Mouse (Mus musculus) neural tube, embryonic 14.5 days (tissue): Measurements from ENCODE around the gene Tatdn3. TPM values are rescaled to one million over a fixed set of nuclear protein-coding genes. Genes with fewer than 3 reads are reported as not detected.
A peak's percentile ranks its signal among the peaks of the same experiment; 100 is the strongest.

ENCODE experiments used
- ATAC-seq: fragments of 200-750 bp; cut with Nextera tagmentation; 2 replicates; pipeline ENCODE4 v1.8.0; 2017; ENCODE audit warnings: low read depth, mild to moderate bottlenecking, moderate TSS enrichment, moderate library complexity
- H3K27ac ChIP-seq: fragments of 300-500 bp; sonication (generic); 2 replicates; pipeline ENCODE4 v1.5.1; 2014; ENCODE audit warnings: low read depth, mild to moderate bottlenecking, control low read depth, low read length, moderate library complexity, mixed read lengths
- H3K27me3 ChIP-seq: fragments of 300-500 bp; sonication (generic); 2 replicates; pipeline ENCODE4 v1.6.1; 2014; ENCODE audit warnings: low read length; ENCODE audit not compliant: control insufficient read depth, insufficient read depth
- H3K36me3 ChIP-seq: fragments of 300-500 bp; sonication (generic); 2 replicates; pipeline ENCODE4 v1.6.1; 2014; ENCODE audit warnings: low read length, mixed read lengths; ENCODE audit not compliant: control insufficient read depth, insufficient read depth
- H3K4me1 ChIP-seq: fragments of 300-500 bp; sonication (generic); 2 replicates; pipeline ENCODE4 v1.6.1; 2014; ENCODE audit warnings: low read length; ENCODE audit not compliant: control insufficient read depth, insufficient read depth
- H3K4me2 ChIP-seq: fragments of 300-500 bp; sonication (generic); 2 replicates; pipeline ENCODE4 v1.6.1; 2014; ENCODE audit warnings: mild to moderate bottlenecking, low read depth, low read length, control low read depth
- H3K4me3 ChIP-seq: fragments of 300-500 bp; sonication (generic); 2 replicates; pipeline ENCODE4 v1.5.1; 2014; ENCODE audit warnings: low read depth, low read length, control low read depth, mixed read lengths
- H3K9ac ChIP-seq: fragments of 300-500 bp; sonication (generic); replicated peaks from 2 replicates; pipeline ENCODE4 v1.6.1; 2014; ENCODE audit warnings: low read depth, mild to moderate bottlenecking, control low read depth, low read length, mixed read lengths
- H3K9me3 ChIP-seq: fragments of 300-500 bp; sonication (generic); 2 replicates; pipeline ENCODE4 v1.6.1; 2016; ENCODE audit warnings: low read length; ENCODE audit not compliant: control insufficient read depth
- WGBS: fragments of 180-500 bp; shearing (Covaris S2); extraction: QIAGEN DNeasy Blood & Tissue Kit; methylation state at CpG from one replicate; pipeline ENCODE4 v1.1.7; 2014; 5-methylcytosine and 5-hydroxymethylcytosine counted together
- polyA plus RNA-seq: library from polyadenylated mRNA; unstranded; fragments of >200 nt; fragmentation: Nextera tagmentation; extraction: Ambion mirVana; gene quantifications from 2 replicates; pipeline ENCODE4 v1.2.1, GENCODE M21; 2014

The Tatdn3 gene
- polyA plus RNA-seq, 1 experiment from 2014 or later, result 19.9 TPM

GRCm38 (mm10) chr1:191070259-191070658, 7.5 kb upstream of the Tatdn3 start:
- Histone ChIP-seq H3K4me2 (no peak overlapping the region), H3K36me3 (0 out of 2 replicates have a peak, but pooled peaks cover 4% of the 10 kb centered on the region), H3K9me3 (no peaks in the 10 kb centered on the region), H3K9ac (no peak overlapping the region), H3K4me1 (no peaks in the 10 kb centered on the region), H3K27ac (no peak overlapping the region), H3K27me3 (no peaks in the 10 kb centered on the region), H3K4me3 (no peak overlapping the region)
- WGBS, result 85% methylated on average over 4 of the region's 4 CpGs
- no peak for ATAC-seq

- WGBS, result 82% methylated on average over 5 of the region's 5 CpGs
- Histone ChIP-seq H3K4me2 (no peak overlapping the region), H3K27ac (no peak overlapping the region), H3K9me3 (no peaks in the 10 kb centered on the region), H3K4me3 (no peak overlapping the region), H3K9ac (no peak overlapping the region), H3K27me3 (no peaks in the 10 kb centered on the region), H3K36me3 (0 out of 2 replicates have a peak, but pooled peaks cover 2% of the 10 kb centered on the region), H3K4me1 (0 out of 2 replicates have a peak, but pooled peaks cover 5% of the 10 kb centered on the region)
- ATAC-seq, result no peak
Observed at GRCm38 (mm10) chr1:191068377-191068776, 5.6 kb upstream of the Tatdn3 start.

GRCm38 (mm10) chr1:191065188-191065587, 2.5 kb upstream of the Tatdn3 start:
- Histone ChIP-seq H3K27me3 (no peaks in the 10 kb centered on the region), H3K27ac (no peak overlapping the region), H3K9ac (no peak overlapping the region), H3K4me2 (no peak overlapping the region), H3K36me3 (no peaks in the 10 kb centered on the region), H3K4me3 (no peak overlapping the region), H3K4me1 (0 out of 2 replicates have a peak, but pooled peaks cover 9% of the 10 kb centered on the region), H3K9me3 (no peaks in the 10 kb centered on the region)
- WGBS, result 78% methylated on average over 4 of the region's 4 CpGs
- no peak for ATAC-seq

GRCm38 (mm10) chr1:191064535-191064934, 1.8 kb upstream of the Tatdn3 start:
- 0 out of 2 replicates have a peak, but pooled peaks cover 9% of the 10 kb centered on the region for H3K4me1 ChIP-seq
- no peaks in the 10 kb centered on the region for H3K9me3 ChIP-seq
- H3K27ac ChIP-seq, result no peak overlapping the region
- 90% methylated on average over 2 of the region's 2 CpGs for WGBS
- no peaks in the 10 kb centered on the region for H3K36me3 ChIP-seq
- ATAC-seq, result no peak
- H3K4me3 ChIP-seq, result no peak overlapping the region
- H3K27me3 ChIP-seq, result no peaks in the 10 kb centered on the region
- H3K4me2 ChIP-seq, result no peak overlapping the region
- H3K9ac ChIP-seq, result no peak overlapping the region

GRCm38 (mm10) chr1:191063700-191064099, 968 bp upstream of the Tatdn3 start:
- no peak overlapping the region for H3K27ac ChIP-seq
- WGBS, result 67% methylated on average over 9 of the region's 9 CpGs
- no peaks in the 10 kb centered on the region for H3K27me3 ChIP-seq
- no peak for ATAC-seq
- H3K4me1 ChIP-seq, result 0 out of 2 replicates have a peak, but pooled peaks cover 9% of the 10 kb centered on the region
- H3K4me3 ChIP-seq, result peak overlapping the region; percentile 61; the same call in 1 of the 2 replicates
- H3K36me3 ChIP-seq, result no peaks in the 10 kb centered on the region
- H3K4me2 ChIP-seq, result peak overlapping the region; percentile 85; the same call in 1 of the 2 replicates
- no peak overlapping the region for H3K9ac ChIP-seq
- no peaks in the 10 kb centered on the region for H3K9me3 ChIP-seq

- ATAC-seq, result peak; percentile 32; the same call in 1 of the 2 replicates
- H3K36me3 ChIP-seq, result no peaks in the 10 kb centered on the region
- WGBS, result 6% methylated on average over 15 of the region's 15 CpGs
Observed at GRCm38 (mm10) chr1:191062241-191062780, 421 bp downstream of the Tatdn3 start.

DNA sequence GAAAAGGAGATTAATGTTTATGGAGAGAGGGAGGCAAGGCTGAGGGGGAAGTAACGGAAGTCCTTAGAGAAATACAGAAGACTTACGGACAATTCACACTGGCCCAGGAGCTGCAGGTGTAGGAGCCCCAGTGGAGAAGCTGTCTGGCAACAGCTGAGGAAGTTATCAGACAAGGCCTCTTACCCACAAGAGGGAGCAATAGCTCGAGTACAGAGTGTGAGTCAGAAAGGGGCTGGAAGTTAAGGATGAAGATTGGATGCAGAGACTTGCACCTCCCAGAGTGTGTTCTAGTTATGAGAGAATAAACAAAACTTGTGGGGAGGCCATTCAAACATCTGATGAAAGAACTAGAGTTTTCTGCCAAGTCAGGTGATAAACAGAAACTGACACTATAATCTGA, 5.3 kb downstream of the Tatdn3 start:
- no peak for ATAC-seq
- Histone ChIP-seq H3K4me2 (no peak overlapping the region), H3K4me1 (0 out of 2 replicates have a peak, but pooled peaks cover 2% of the 10 kb centered on the region), H3K9ac (no peak overlapping the region), H3K27ac (no peak overlapping the region), H3K36me3 (no peaks in the 10 kb centered on the region), H3K9me3 (no peaks in the 10 kb centered on the region), H3K4me3 (no peak overlapping the region), H3K27me3 (no peaks in the 10 kb centered on the region)
- 76% methylated on average over 3 of the region's 3 CpGs for WGBS

More at GRCm38 (mm10) chr1:191062241-191062780, 421 bp downstream of the Tatdn3 start:
- Histone ChIP-seq H3K9me3 (no peaks in the 10 kb centered on the region), H3K4me3 (peak overlapping the region; percentile 61), H3K27me3 (no peaks in the 10 kb centered on the region), H3K9ac (peak overlapping the region; percentile 74), H3K4me2 (peak overlapping the region; percentile 85), H3K27ac (peak overlapping the region; percentile 55; the same call in 1 of the 2 replicates), H3K4me1 (0 out of 2 replicates have a peak, but pooled peaks cover 9% of the 10 kb centered on the region)

DNA sequence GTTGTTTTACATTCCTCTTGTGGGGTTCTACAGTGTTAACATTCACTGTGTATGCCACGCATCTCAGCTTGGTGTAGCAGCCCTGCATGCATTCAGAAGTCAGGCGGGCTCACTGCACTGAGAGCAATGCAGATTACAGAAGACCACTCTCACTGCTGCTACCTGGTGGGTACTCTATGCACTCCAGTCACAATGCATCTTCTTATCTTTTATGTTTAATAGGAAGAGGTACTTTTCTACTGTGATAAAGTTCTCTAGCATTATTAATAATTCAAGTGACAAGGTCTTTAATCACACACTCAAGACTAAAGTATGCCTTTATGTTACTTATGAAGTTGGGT, 7.2 kb downstream of the Tatdn3 start:
- H3K27me3 ChIP-seq, result no peaks in the 10 kb centered on the region
- no peaks in the 10 kb centered on the region for H3K9me3 ChIP-seq
- 73% methylated on average over 2 of the region's 2 CpGs for WGBS
- ATAC-seq, result no peak
- no peaks in the 10 kb centered on the region for H3K4me1 ChIP-seq
- no peak overlapping the region for H3K4me2 ChIP-seq
- no peaks in the 10 kb centered on the region for H3K36me3 ChIP-seq
- no peak overlapping the region for H3K27ac ChIP-seq
- H3K4me3 ChIP-seq, result no peak overlapping the region
- H3K9ac ChIP-seq, result no peak overlapping the region

DNA sequence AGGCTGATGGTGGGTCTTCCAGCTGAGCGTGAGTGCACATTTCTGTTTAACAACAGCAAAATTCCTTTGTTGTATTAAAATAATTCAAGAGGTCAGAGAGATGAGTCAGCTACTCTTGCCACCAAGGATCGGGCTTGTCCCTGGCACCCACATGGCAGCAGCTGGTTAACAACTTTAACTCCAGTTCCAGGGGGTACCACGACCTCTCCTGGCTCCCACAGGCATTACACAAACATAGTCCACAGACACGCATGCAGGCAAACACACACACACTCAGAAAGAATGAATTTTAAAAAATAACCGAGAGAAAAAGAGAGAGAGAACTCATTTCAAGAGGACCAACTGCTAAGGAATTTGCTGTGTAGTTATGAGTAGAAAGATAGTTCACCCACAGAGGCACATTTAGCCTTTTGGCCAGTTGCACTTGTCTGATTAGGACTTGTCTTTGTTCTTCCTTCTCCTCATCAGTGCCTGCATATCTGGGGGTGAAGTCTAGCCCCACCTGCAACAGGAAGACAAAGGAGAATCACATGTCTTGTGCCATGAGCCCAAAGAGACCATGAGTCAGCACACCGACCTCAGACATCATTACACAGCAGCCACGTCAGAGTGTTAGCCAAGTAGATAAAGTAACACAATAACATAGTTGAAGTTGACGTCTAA, 7.7 kb downstream of the Tatdn3 start:
- Histone ChIP-seq H3K36me3 (no peaks in the 10 kb centered on the region), H3K4me3 (no peak overlapping the region), H3K27me3 (no peaks in the 10 kb centered on the region), H3K9ac (no peak overlapping the region), H3K4me1 (no peaks in the 10 kb centered on the region), H3K4me2 (no peak overlapping the region), H3K9me3 (no peaks in the 10 kb centered on the region), H3K27ac (no peak overlapping the region)
- ATAC-seq, result no peak
- 81% methylated on average over 8 of the region's 8 CpGs for WGBS
